In the genomic region with DNA sequence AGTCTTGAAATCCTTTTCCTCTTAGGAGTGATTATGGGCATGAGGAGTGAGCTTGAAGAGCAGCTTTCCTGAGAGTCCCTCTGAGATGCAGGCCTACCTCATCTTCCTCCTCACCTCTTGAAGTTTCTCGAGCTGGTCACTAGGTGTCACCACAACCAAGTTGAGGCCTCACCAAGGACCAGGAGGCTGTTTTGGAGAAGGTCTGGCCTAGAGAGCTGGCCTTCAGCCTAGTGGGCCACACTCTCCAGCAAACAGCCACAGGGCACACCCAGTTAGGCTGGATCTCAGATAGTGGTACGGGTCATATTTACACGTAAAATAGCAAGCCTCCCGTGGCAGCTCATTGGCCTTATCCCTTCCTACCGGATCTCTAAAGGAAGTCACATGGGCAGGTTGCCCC, we compare ENCODE assay signal across 8 mouse cellular contexts.
DNase-seq lines count a peak whose midpoint lies in the region; ATAC-seq and TF ChIP-seq lines count a peak whose summit lies in the region.

No protein-coding gene starts in this region.

- WGBS in forebrain, embryonic 15.5 days, result 56% methylated on average over 5 of the region's 5 CpGs
- WGBS in kidney, adult 2 months, result 45% methylated on average over 5 of the region's 5 CpGs
- 57% methylated on average over 5 of the region's 5 CpGs for WGBS in limb, embryonic 10.5 days

- peak; percentile 58 for ATAC-seq in forebrain, embryonic 15.5 days (replicated peaks)
- ATAC-seq in activated CD4-positive, CD25-positive, alpha-beta regulatory T cell, adult 4 months, result no peak

- peaks cover 18% of the 10 kb centered on the region for H3K4me1 ChIP-seq in forebrain, embryonic 15.5 days
- no peaks in the 10 kb centered on the region for H3K4me1 ChIP-seq in kidney, adult 2 months (ENCODE audit: control insufficient read depth, insufficient read depth, low read length)
- peaks cover 98% of the 10 kb centered on the region for H3K4me1 ChIP-seq in limb, embryonic 10.5 days

- no peak overlapping the region for H3K27ac ChIP-seq in forebrain, embryonic 15.5 days (replicated peaks)
- no peak overlapping the region for H3K27ac ChIP-seq in kidney, adult 2 months (ENCODE audit: insufficient read depth, low read depth, low read length)
- peak overlapping the region; percentile 76 for H3K27ac ChIP-seq in limb, embryonic 10.5 days

- no peaks in the 10 kb centered on the region for H3K36me3 ChIP-seq in forebrain, embryonic 15.5 days
- no peaks in the 10 kb centered on the region for H3K36me3 ChIP-seq in kidney, adult 2 months (ENCODE audit: control insufficient read depth, insufficient read depth, low read length)
- H3K36me3 ChIP-seq in limb, embryonic 10.5 days, result peaks cover 51% of the 10 kb centered on the region

- TF ChIP-seq CTCF in kidney, adult 2 months (conservative IDR thresholded peaks at IDR 0.05; ENCODE audit: insufficient read depth, insufficient read length, low read depth, low read length), result peak; percentile 84

- no peaks in the 10 kb centered on the region for H3K27me3 ChIP-seq in forebrain, embryonic 15.5 days
- H3K27me3 ChIP-seq in kidney, adult 2 months (replicated peaks; ENCODE audit: control insufficient read depth, insufficient read depth, low read length), result no peaks in the 10 kb centered on the region
- peaks cover 27% of the 10 kb centered on the region for H3K27me3 ChIP-seq in limb, embryonic 10.5 days (ENCODE audit: low read depth, poor library complexity, severe bottlenecking)

- H3K4me2 ChIP-seq in forebrain, embryonic 15.5 days (replicated peaks), result no peak overlapping the region

- no peak overlapping the region for H3K9ac ChIP-seq in forebrain, embryonic 15.5 days (replicated peaks)

- no peak for TF ChIP-seq POLR2A in kidney, adult 2 months (IDR thresholded peaks at IDR 0.05; ENCODE audit: low read depth, low read length)

- H3K4me3 ChIP-seq in forebrain, embryonic 15.5 days, result no peak overlapping the region
- H3K4me3 ChIP-seq in kidney, adult 2 months (ENCODE audit: insufficient read depth, low read depth, low read length), result no peak overlapping the region
- no peak overlapping the region for H3K4me3 ChIP-seq in limb, embryonic 10.5 days

- H3K9me3 ChIP-seq in forebrain, embryonic 15.5 days, result no peaks in the 10 kb centered on the region
- H3K9me3 ChIP-seq in limb, embryonic 10.5 days (replicated peaks), result no peaks in the 10 kb centered on the region

- DNase-seq in layer of hippocampus, adult 11-12 months (ENCODE audit: low spot score), result peak; percentile 43
- DNase-seq in layer of hippocampus, adult 9-10 months (ENCODE audit: low spot score), result no peak
- DNase-seq in c-Kit-positive CD71-negative TER-119-negative erythroid progenitor cells, embryonic 14.5 days (ENCODE audit: low read depth), result peak; percentile 14
- DNase-seq in kidney, adult 2 months, result peak; percentile 50
- DNase-seq in limb, embryonic 10.5 days (ENCODE audit: low spot score), result peak; percentile 49
- peak; percentile 33 for DNase-seq in retina, postnatal 7 days (ENCODE audit: low read depth, low spot score)
